Mouse (Mus musculus) intestine, embryonic 14.5 days (tissue): ENCODE data around the gene Slc22a5. TPM values are rescaled to one million over a fixed set of nuclear protein-coding genes. Genes with fewer than 3 reads are reported as not detected.

Experiments used
- ATAC-seq: fragments of 200-750 bp; cut with Nextera tagmentation; replicated peaks from 2 replicates; pipeline ENCODE4 v1.8.0; 2017; ENCODE audit warnings: low read depth, moderate number of reproducible peaks, moderate TSS enrichment, moderate library complexity; ENCODE audit not compliant: low FRiP score, low TSS enrichment
- DNase-seq: peaks from one replicate; pipeline ENCODE4 v3.0.0-alpha.2; 2018; ENCODE audit warnings: low spot score
- H3K27ac ChIP-seq: fragments of 300-500 bp; sonication (generic); 2 replicates; pipeline ENCODE4 v1.5.1; 2014; ENCODE audit warnings: low read depth, mild to moderate bottlenecking, control low read depth
- H3K27me3 ChIP-seq: fragments of 300-500 bp; sonication (generic); replicated peaks from 2 replicates; pipeline ENCODE4 v1.6.1; 2014; ENCODE audit warnings: low read length, control low read depth; ENCODE audit not compliant: control insufficient read depth, insufficient read depth
- H3K36me3 ChIP-seq: fragments of 300-500 bp; sonication (generic); 2 replicates; pipeline ENCODE4 v1.6.1; 2014; ENCODE audit warnings: low read length, control low read depth; ENCODE audit not compliant: control insufficient read depth, insufficient read depth
- H3K4me1 ChIP-seq: fragments of 300-500 bp; sonication (generic); replicated peaks from 2 replicates; pipeline ENCODE4 v1.6.1; 2014; ENCODE audit warnings: low read length, control low read depth, mixed read lengths; ENCODE audit not compliant: control insufficient read depth, insufficient read depth
- H3K4me2 ChIP-seq: fragments of 300-500 bp; sonication (generic); 2 replicates; pipeline ENCODE4 v1.6.1; 2014; ENCODE audit warnings: low read length
- H3K4me3 ChIP-seq: fragments of 300-500 bp; sonication (generic); 2 replicates; pipeline ENCODE4 v1.5.1; 2014; ENCODE audit warnings: low read depth, low read length, control low read depth, mixed read lengths
- H3K9ac ChIP-seq: fragments of 300-500 bp; sonication (generic); 2 replicates; pipeline ENCODE4 v1.6.1; 2014; ENCODE audit warnings: mild to moderate bottlenecking, low read length
- H3K9me3 ChIP-seq: fragments of 300-500 bp; sonication (generic); 2 replicates; pipeline ENCODE4 v1.6.1; 2016; ENCODE audit warnings: low read length, control low read depth; ENCODE audit not compliant: control insufficient read depth
- WGBS: fragments of 180-500 bp; shearing (Covaris S2); extraction: QIAGEN DNeasy Blood & Tissue Kit; methylation state at CpG from one replicate; pipeline ENCODE4 v1.1.7; 2014; 5-methylcytosine and 5-hydroxymethylcytosine counted together
- polyA plus RNA-seq: library from polyadenylated mRNA; unstranded; fragments of >200 nt; fragmentation: Nextera tagmentation; extraction: Ambion mirVana; gene quantifications from 2 replicates; pipeline ENCODE4 v1.2.1, GENCODE M21; 2014

Gene Slc22a5
- polyA plus RNA-seq, 1 experiment from 2014 or later, result 9.4 TPM

DNA sequence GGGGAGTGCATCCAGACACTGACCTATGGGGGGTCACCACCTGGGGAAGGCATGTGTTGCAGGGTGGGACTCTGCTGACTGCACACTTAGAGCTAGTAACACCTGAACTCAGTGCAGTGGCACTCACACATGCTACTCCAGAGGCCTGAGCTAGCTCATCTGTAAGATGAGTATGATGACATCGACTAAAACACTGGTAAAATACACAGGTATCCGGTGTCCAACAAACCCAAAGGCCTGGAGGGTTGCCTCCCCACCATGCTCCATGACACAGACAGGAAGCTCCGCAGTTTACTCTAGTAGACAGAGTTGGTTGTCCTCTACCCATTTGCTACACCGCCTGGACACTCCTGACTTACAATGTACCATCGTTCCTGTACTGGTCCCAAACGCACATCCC is 71.9 kb downstream of the Slc22a5 start:
- Histone ChIP-seq H3K9me3 (no peaks in the 10 kb centered on the region), H3K4me3 (no peak overlapping the region), H3K27me3 (no peaks in the 10 kb centered on the region), H3K4me1 (no peaks in the 10 kb centered on the region), H3K36me3 (no peaks in the 10 kb centered on the region), H3K27ac (no peak overlapping the region), H3K4me2 (no peak overlapping the region), H3K9ac (no peak overlapping the region)
- WGBS, result 89% methylated on average over 6 of the region's 6 CpGs
- ATAC-seq (no peak), DNase-seq (no peak)

DNA sequence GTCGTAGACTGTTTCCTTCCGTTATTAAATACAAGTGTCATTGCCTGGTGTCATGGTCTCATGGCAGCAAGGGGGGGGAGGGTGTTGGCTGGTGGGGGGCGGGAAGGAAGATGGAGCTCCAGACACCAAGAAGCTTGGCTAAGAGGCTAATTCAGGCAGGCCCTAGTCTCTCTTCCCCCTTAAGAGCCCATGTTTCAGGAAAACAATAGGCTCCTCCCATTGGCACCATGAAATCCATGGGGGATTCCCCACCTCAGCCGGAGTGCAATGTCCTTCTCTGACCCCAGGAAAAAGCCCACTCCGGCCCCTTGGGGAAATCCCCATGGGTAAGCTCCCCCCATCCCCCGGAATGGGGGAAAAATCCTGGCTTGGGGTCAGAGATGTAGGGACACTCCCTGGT is 72.7 kb downstream of the Slc22a5 start:
- no peaks in the 10 kb centered on the region for H3K9me3 ChIP-seq
- DNase-seq (no peak), ATAC-seq (no peak)
- H3K4me2 ChIP-seq, result no peak overlapping the region
- no peak overlapping the region for H3K27ac ChIP-seq
- H3K4me1 ChIP-seq, result no peaks in the 10 kb centered on the region
- WGBS, result 65% methylated on average over 6 of the region's 6 CpGs
- no peaks in the 10 kb centered on the region for H3K36me3 ChIP-seq
- H3K27me3 ChIP-seq, result no peaks in the 10 kb centered on the region
- H3K9ac ChIP-seq, result no peak overlapping the region
- H3K4me3 ChIP-seq, result no peak overlapping the region

DNA sequence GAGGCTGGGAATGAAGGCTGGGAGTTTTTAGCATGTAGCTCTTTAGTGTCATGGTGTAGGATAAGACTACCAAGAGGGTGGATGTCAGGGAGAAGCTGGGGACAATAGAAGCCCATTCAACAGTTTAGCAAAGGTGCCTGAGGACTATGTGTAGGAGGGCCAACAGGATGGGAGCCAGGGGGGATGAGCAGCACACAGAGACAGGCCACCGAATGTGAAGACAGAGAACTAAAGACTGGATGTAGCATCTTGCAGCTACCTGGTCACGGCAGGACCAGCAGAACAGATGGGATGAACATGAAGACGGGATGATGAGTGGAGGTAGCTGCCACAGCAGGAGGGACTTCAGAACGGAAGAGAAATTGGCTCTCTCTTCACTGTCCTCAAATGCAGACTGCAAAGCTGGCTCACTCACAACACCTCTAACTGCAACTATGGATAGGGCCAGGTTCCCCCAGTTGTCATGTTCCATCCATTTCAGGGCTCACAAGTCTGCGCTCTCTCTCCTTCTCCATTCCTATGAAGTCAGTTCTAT is 74.6 kb downstream of the Slc22a5 start:
- Histone ChIP-seq H3K27me3 (no peaks in the 10 kb centered on the region), H3K4me3 (no peak overlapping the region), H3K4me1 (no peaks in the 10 kb centered on the region), H3K9ac (no peak overlapping the region), H3K9me3 (no peaks in the 10 kb centered on the region), H3K36me3 (no peaks in the 10 kb centered on the region), H3K4me2 (no peak overlapping the region), H3K27ac (no peak overlapping the region)
- 89% methylated on average over 5 of the region's 5 CpGs for WGBS
- no peak for ATAC-seq
- no peak for DNase-seq

DNA sequence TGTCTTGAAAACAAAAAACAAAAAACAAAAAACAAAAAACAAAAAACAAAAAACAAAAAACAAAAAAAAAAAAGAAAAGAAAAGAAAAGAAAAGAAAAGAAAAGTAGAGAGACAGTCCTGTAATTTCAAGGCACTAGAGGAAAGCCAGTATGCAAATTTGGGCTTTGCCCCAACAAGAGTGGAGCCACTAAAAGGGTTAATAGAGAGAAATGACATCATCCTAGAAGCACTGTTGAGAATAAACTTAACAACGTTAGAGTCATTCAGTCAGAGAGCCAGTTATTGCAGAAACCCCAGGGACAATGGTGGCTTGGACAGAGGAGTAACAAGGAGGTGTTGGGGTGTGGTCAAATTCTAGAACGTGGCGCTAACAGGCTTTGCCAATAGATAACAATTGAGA is 76.7 kb downstream of the Slc22a5 start:
- Histone ChIP-seq H3K9me3 (no peaks in the 10 kb centered on the region), H3K27ac (no peak overlapping the region), H3K4me3 (no peak overlapping the region), H3K27me3 (no peaks in the 10 kb centered on the region), H3K4me2 (no peak overlapping the region), H3K36me3 (no peaks in the 10 kb centered on the region), H3K9ac (no peak overlapping the region), H3K4me1 (peaks cover 3% of the 10 kb centered on the region; the same call in 1 of the 2 replicates)
- ATAC-seq (no peak), DNase-seq (no peak)
- 57% methylated on average over 3 of the region's 3 CpGs for WGBS

Other genes starting within 250 kb of the Slc22a5 start
- 29.5 and 29.8 TPM in 2 replicates for gene Rad50, start 184.3 kb downstream of the Slc22a5 start, polyA plus RNA-seq
- not detected in 2 replicates for gene Il5, start 170.9 kb downstream of the Slc22a5 start, polyA plus RNA-seq
- 34.3 and 35.5 TPM in 2 replicates for gene Irf1, start 121.6 kb downstream of the Slc22a5 start, polyA plus RNA-seq
- gene Gm17334, start 118.5 kb downstream of the Slc22a5 start, polyA plus RNA-seq, result 0.60 and 0.68 TPM in 2 replicates
- 1.4 and 1.9 TPM in 2 replicates for gene Gm12216, start 32.4 kb downstream of the Slc22a5 start, polyA plus RNA-seq
- gene Slc22a21, start 88.7 kb upstream of the Slc22a5 start, polyA plus RNA-seq, result 9.9 and 10.0 TPM in 2 replicates
- gene Slc22a4, start 136.4 kb upstream of the Slc22a5 start, polyA plus RNA-seq, result 0.18 and 0.51 TPM in 2 replicates
- gene Pdlim4, start 177.4 kb upstream of the Slc22a5 start, polyA plus RNA-seq, result 48.2 and 59.5 TPM in 2 replicates
- gene P4ha2, start 208.4 kb upstream of the Slc22a5 start, polyA plus RNA-seq, result 38.7 and 44.4 TPM in 2 replicates